Mouse (Mus musculus) brain, embryonic 14.5 days (tissue): Measurements from ENCODE around the gene Izumo1r.
A peak's percentile ranks its signal among the peaks of the same experiment; 100 is the strongest.

Experiments
- CTCF ChIP-seq: fragments of 200-500 bp; IDR thresholded peaks from 2 replicates; pipeline ENCODE4 v1.5.1; 2012; ENCODE audit warnings: inconsistent platforms, mild to moderate bottlenecking, moderate library complexity, borderline replicate concordance; ENCODE audit not compliant: insufficient read depth, insufficient read length; ENCODE audit errors: extremely low read depth
- POLR2A ChIP-seq: fragments of 200-500 bp; IDR thresholded peaks from 2 replicates; pipeline ENCODE4 v1.6.1; 2012; ENCODE audit warnings: mild to moderate bottlenecking, inconsistent platforms, borderline replicate concordance; ENCODE audit not compliant: poor library complexity, insufficient read depth, insufficient read length, severe bottlenecking; ENCODE audit errors: extremely low read depth

DNA sequence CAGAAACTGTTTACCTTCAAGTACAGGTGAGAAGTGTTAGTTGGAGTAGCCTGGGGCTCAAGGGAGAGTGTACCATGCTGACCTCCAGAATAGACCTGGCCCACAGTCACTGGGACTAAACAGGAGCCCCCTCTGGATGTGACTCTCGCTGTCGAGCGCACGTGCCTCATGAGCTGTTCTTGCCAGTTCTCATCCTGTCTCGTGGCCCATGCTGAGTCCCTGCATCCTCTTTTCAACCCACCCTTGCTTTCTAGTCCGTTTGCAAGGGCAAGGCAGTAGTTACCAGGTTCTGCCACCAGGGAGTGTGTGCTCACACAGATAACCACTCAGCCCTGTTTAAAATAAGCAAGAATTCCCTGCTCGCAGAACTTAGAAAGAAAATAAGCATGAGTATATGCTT is 36.8 kb downstream of the Izumo1r start:
- TF ChIP-seq POLR2A (no peak), CTCF (peak; percentile 71; the same call in 1 of the 2 replicates)
